Mouse (Mus musculus): ENCODE data around the gene Slc26a6. TPM values are rescaled to one million over a fixed set of nuclear protein-coding genes. Genes with fewer than 3 reads are reported as not detected.

Slc26a6 gene
- polyA plus RNA-seq (2016; fragmentation: Nextera tagmentation; extraction: Ambion mirVana) = 11.2 and 12.6 TPM in 2 replicates

- peaks cover 26% of the 10 kb centered on the region for H3K4me1 ChIP-seq (replicated peaks)
- no peak for DNase-seq (ENCODE audit: low spot score)
- H3K36me3 ChIP-seq = peaks cover 44% of the 10 kb centered on the region
- WGBS = 88% methylated on average over 3 of the region's 3 CpGs
- H3K9me3 ChIP-seq = no peaks in the 10 kb centered on the region
- H3K27me3 ChIP-seq (ENCODE audit: insufficient read depth, poor library complexity, severe bottlenecking) = 0 out of 2 replicates have a peak, but pooled peaks cover 7% of the 10 kb centered on the region
- H3K4me3 ChIP-seq = peak within 1 kb of the TSS; percentile 80
- H3K27ac ChIP-seq = peak within 1 kb of the TSS; percentile 89
Measured at GRCm38 (mm10) chr9:108852976-108853375, at the start of gene Slc26a6. Slc26a6 (plus strand) TSS chr9:108853283.

DNA sequence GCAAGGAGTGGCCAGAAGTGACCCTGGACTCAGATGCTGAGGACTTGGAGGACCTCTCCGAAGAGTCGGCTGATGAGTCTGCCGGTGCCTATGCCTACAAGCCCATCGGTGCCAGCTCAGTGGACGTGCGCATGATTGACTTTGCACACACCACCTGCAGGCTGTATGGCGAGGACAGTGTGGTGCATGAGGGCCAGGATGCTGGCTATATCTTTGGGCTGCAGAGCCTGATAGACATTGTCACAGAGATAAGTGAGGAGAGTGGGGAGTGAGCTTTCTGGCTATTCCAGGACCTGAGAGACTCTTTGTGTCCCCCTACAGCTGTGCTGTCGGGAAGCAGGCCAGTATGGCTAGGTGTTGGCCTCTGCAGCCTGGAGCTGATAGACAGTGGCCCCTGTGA, 47.3 kb upstream of the Slc26a6 start:
- Histone ChIP-seq H3K9me3 (no peaks in the 10 kb centered on the region), H3K36me3 (peaks cover 71% of the 10 kb centered on the region), H3K4me1 (replicated peaks) (peaks cover 16% of the 10 kb centered on the region), H3K4me3 (no peak overlapping the region), H3K27me3 (ENCODE audit: insufficient read depth, poor library complexity, severe bottlenecking) (no peaks in the 10 kb centered on the region), H3K27ac (no peak overlapping the region)
- 89% methylated on average over 8 of the region's 8 CpGs for WGBS
- no peak for DNase-seq (ENCODE audit: low spot score)

DNA sequence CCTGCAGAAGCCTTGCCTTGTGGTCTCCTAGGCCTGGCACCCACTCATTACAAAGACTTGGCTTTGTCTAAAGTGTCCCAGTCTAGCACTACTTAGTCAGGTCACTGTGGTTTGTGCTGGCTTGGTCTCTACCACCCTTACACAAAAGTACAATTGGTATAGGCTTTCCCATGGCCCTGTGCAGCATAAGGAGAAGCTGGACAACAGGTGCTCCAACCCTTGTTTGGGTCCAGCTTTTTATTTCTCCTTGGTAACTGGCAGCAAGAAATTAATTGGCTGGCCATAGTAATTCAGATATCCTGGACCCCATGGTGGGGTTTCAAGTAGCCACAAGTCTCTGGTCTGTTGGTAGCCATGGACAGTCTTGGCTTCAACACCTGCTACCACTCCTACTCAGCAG, 46.7 kb upstream of the Slc26a6 start:
- Histone ChIP-seq H3K27ac (no peak overlapping the region), H3K4me3 (no peak overlapping the region), H3K4me1 (replicated peaks) (peaks cover 16% of the 10 kb centered on the region), H3K27me3 (ENCODE audit: insufficient read depth, poor library complexity, severe bottlenecking) (no peaks in the 10 kb centered on the region), H3K36me3 (peaks cover 70% of the 10 kb centered on the region), H3K9me3 (no peaks in the 10 kb centered on the region)
- DNase-seq (ENCODE audit: low spot score) = no peak

- Histone ChIP-seq H3K9me3 (no peaks in the 10 kb centered on the region), H3K4me3 (no peak overlapping the region), H3K4me1 (replicated peaks) (peaks cover 16% of the 10 kb centered on the region), H3K27ac (no peak overlapping the region), H3K27me3 (ENCODE audit: insufficient read depth, poor library complexity, severe bottlenecking) (no peaks in the 10 kb centered on the region), H3K36me3 (peaks cover 70% of the 10 kb centered on the region)
- WGBS = 100% methylated on average over 1 of the region's 1 CpGs
- DNase-seq (ENCODE audit: low spot score) = no peak
Measured at GRCm38 (mm10) chr9:108806831-108807230, 46.3 kb upstream of the Slc26a6 start.

DNA sequence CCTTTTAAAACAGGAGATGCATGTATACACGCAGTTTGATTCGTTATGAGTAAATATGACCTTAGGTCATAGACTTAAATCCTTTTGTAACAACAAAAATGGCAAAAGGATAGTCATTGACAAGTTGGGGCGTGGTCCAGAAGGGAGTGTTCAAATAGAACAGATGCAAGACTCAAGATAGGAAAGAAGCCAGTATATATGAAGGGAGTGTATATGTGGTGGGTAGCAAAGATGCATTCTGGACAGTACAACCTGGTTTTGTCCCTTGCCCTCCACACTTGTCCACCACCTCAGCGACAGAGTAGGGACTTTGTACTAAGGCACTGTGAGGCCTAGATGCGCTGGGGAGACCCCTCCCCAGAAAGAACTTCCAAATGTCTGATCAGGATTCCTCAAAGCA, 45.4 kb upstream of the Slc26a6 start:
- H3K4me3 ChIP-seq = peak overlapping the region; percentile 83; the same call in 1 of the 2 replicates
- H3K27me3 ChIP-seq (ENCODE audit: insufficient read depth, poor library complexity, severe bottlenecking) = no peaks in the 10 kb centered on the region
- DNase-seq (ENCODE audit: low spot score) = no peak
- H3K27ac ChIP-seq = 0 out of 2 replicates have a peak overlapping the region, but pooled peaks have one; percentile 89
- peaks cover 70% of the 10 kb centered on the region for H3K36me3 ChIP-seq
- H3K9me3 ChIP-seq = no peaks in the 10 kb centered on the region
- H3K4me1 ChIP-seq (replicated peaks) = peaks cover 16% of the 10 kb centered on the region
- WGBS = 78% methylated on average over 5 of the region's 5 CpGs

DNA sequence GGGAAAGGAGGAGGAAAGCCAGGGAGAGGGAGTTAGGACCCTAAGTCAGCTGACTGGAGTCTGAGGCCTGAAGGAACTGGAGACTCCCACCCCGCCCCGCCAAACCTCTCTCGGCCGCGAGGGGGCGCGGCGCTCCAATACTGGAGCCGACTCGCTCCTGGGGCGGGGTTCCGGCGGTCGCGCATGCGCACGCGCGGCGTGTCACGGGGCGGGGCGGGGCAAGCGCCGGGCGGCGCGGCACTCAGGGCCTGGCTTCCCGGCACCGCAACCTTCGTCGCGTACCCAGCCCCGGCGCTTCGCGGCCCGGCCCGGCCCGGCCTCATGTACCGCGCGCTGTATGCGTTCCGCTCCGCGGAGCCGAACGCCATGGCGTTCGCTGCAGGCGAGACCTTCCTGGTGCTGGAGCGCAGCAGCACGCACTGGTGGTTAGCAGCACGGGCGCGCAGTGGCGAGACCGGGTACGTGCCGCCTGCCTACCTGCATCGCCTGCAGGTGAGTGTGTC, 44.9 kb upstream of the Slc26a6 start, which contains the start of gene Nckipsd:
Gene Nckipsd (plus strand): TSS at position 206 of the 503 bp plus-strand sequence.
- Histone ChIP-seq H3K27ac (peak within 1 kb of the TSS; percentile 89), H3K4me1 (replicated peaks) (peaks cover 16% of the 10 kb centered on the region), H3K27me3 (ENCODE audit: insufficient read depth, poor library complexity, severe bottlenecking) (no peaks in the 10 kb centered on the region), H3K4me3 (peak within 1 kb of the TSS; percentile 83), H3K9me3 (no peaks in the 10 kb centered on the region), H3K36me3 (peaks cover 70% of the 10 kb centered on the region)
- DNase-seq (ENCODE audit: low spot score) = peak; percentile 95
- WGBS = under 1% methylated on average over 62 of the region's 62 CpGs

DNA sequence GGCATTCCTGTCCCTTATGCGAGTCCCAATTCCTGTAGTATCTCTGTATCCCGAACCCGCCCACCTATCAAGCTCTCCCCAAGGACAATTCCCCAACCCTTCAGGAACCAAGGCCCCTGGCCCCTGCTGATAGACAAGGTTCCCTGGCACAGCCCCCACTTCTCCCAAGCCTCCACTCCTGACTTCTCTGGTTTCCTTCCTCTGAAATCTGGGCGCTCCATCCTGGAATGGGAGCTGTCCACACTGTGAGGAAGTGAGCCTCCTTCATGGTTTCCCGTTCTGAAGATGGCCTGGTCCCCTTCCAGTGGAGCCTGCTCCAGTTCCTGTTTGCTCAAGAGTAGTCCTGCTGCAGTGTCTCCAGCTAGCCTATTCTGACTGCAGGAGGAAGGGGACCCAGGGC, 43.9 kb upstream of the Slc26a6 start:
- WGBS = 62% methylated on average over 5 of the region's 5 CpGs
- no peaks in the 10 kb centered on the region for H3K9me3 ChIP-seq
- DNase-seq (ENCODE audit: low spot score) = no peak
- no peaks in the 10 kb centered on the region for H3K27me3 ChIP-seq (ENCODE audit: insufficient read depth, poor library complexity, severe bottlenecking)
- peaks cover 16% of the 10 kb centered on the region for H3K4me1 ChIP-seq (replicated peaks)
- peaks cover 70% of the 10 kb centered on the region for H3K36me3 ChIP-seq
- H3K4me3 ChIP-seq = peak overlapping the region; percentile 83
- H3K27ac ChIP-seq = no peak overlapping the region

DNA sequence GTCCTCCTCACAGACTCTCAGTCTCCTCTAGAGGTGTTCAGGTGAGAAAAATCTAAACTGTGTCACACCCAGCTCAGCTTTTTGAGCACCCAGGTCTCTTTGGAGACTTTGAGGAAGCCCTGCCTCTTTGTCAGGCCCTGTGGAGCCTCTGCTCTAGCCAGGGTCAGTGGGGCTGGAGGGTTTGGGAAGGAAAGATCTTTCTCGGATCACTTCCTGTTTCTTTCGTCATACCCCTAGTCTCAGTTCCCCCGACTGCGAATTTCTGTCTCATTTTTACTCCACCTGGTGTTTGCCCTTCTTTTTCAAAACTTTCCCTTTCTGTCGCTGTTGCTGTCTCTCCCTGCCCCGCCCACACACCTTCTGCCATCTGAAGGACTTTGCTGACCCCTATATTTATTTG, 43.4 kb upstream of the Slc26a6 start:
- H3K27ac ChIP-seq = no peak overlapping the region
- H3K36me3 ChIP-seq = peaks cover 70% of the 10 kb centered on the region
- H3K4me3 ChIP-seq = peak overlapping the region; percentile 83; the same call in 1 of the 2 replicates
- H3K4me1 ChIP-seq (replicated peaks) = peaks cover 16% of the 10 kb centered on the region
- H3K27me3 ChIP-seq (ENCODE audit: insufficient read depth, poor library complexity, severe bottlenecking) = no peaks in the 10 kb centered on the region
- WGBS = 89% methylated on average over 6 of the region's 6 CpGs
- DNase-seq (ENCODE audit: low spot score) = no peak
- H3K9me3 ChIP-seq = no peaks in the 10 kb centered on the region

DNA sequence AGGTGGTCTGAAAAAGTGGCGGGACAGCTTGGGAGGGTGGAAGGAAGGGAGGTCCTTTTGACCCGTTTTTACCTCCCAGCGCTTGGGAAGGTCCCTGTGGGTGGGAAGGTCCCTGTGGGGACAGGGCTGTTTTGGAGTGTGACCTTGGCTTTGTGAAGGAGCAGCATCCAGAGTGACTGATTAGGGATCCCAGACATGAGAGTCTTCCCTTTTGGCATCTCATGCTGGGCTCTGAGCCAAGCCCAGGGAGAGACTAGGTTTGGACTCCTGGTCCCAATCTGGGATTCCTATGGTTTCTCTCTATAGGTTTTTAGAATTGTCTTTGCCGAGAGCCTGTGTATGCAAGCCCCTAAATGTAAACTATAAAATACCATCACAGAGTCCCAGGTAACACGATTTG, 42.6 kb upstream of the Slc26a6 start:
- DNase-seq (ENCODE audit: low spot score) = no peak
- H3K4me3 ChIP-seq = no peak overlapping the region
- no peaks in the 10 kb centered on the region for H3K9me3 ChIP-seq
- H3K4me1 ChIP-seq (replicated peaks) = peaks cover 16% of the 10 kb centered on the region
- no peak overlapping the region for H3K27ac ChIP-seq
- peaks cover 70% of the 10 kb centered on the region for H3K36me3 ChIP-seq
- no peaks in the 10 kb centered on the region for H3K27me3 ChIP-seq (ENCODE audit: insufficient read depth, poor library complexity, severe bottlenecking)
- WGBS = 78% methylated on average over 5 of the region's 5 CpGs

GRCm38 (mm10) chr9:108815557-108815956, 37.5 kb upstream of the Slc26a6 start:
- no peak for DNase-seq (ENCODE audit: low spot score)
- Histone ChIP-seq H3K36me3 (peaks cover 81% of the 10 kb centered on the region), H3K27ac (no peak overlapping the region), H3K27me3 (ENCODE audit: insufficient read depth, poor library complexity, severe bottlenecking) (no peaks in the 10 kb centered on the region), H3K4me3 (no peak overlapping the region), H3K9me3 (no peaks in the 10 kb centered on the region), H3K4me1 (replicated peaks) (no peaks in the 10 kb centered on the region)
- 95% methylated on average over 7 of the region's 7 CpGs for WGBS

DNA sequence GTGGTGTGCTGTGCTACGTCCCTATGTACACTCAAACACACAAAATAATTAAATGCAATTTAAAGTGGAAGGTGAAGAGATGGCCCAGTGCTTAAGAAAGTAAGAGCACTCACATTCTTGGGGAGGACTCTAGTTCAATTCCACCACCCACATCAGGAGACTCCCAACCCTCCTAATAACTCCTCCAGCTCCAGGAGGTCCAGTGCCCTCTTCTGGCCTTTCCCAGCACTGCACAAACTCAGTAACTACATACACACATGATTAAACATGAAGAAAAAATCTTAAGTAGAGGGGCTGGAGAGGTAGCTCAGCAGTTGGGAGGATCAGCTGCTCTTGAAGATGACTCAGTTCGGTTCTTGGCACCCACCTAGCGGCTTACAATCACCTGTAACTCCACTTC, 33.6 kb upstream of the Slc26a6 start:
- peaks cover 44% of the 10 kb centered on the region for H3K36me3 ChIP-seq
- H3K4me3 ChIP-seq = no peak overlapping the region
- DNase-seq (ENCODE audit: low spot score) = peak; percentile 56
- H3K27me3 ChIP-seq (ENCODE audit: insufficient read depth, poor library complexity, severe bottlenecking) = peaks cover 18% of the 10 kb centered on the region
- WGBS = 67% methylated on average over 3 of the region's 3 CpGs
- H3K4me1 ChIP-seq (replicated peaks) = peaks cover 9% of the 10 kb centered on the region
- H3K27ac ChIP-seq = no peak overlapping the region
- H3K9me3 ChIP-seq = no peaks in the 10 kb centered on the region

DNA sequence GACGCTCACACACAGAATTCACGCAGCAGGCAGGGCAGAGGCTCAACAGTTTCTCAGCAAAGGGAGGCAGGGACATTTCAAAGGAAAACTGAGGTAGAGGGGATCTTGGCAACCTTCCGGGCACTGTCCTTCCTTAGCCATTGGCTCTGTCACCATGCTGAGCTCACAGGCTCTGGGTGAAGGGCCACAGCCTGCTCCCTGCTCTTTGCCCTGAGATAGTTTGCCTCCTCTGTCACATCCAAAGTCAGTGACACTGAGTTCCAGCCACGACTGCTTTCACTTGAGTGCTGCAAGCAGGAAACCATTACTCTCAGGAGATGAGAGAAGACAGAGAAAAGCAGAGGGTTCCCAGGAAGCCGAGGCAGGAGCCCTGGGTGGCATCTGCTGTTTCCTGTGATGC, 33.0 kb upstream of the Slc26a6 start:
- Histone ChIP-seq H3K27ac (no peak overlapping the region), H3K36me3 (peaks cover 38% of the 10 kb centered on the region), H3K9me3 (no peaks in the 10 kb centered on the region), H3K4me1 (replicated peaks) (peaks cover 15% of the 10 kb centered on the region), H3K4me3 (no peak overlapping the region), H3K27me3 (ENCODE audit: insufficient read depth, poor library complexity, severe bottlenecking) (peaks cover 24% of the 10 kb centered on the region)
- WGBS = 70% methylated on average over 5 of the region's 5 CpGs
- no peak for DNase-seq (ENCODE audit: low spot score)

- peaks cover 17% of the 10 kb centered on the region for H3K36me3 ChIP-seq
- H3K4me1 ChIP-seq (replicated peaks) = peaks cover 46% of the 10 kb centered on the region
- peak overlapping the region; percentile 88 for H3K27ac ChIP-seq
- peak; percentile 29 for DNase-seq (ENCODE audit: low spot score)
- H3K4me3 ChIP-seq = peak overlapping the region; percentile 75
- 4% methylated on average over 25 of the region's 25 CpGs for WGBS
- H3K9me3 ChIP-seq = no peaks in the 10 kb centered on the region
- peaks cover 64% of the 10 kb centered on the region for H3K27me3 ChIP-seq (ENCODE audit: insufficient read depth, poor library complexity, severe bottlenecking)
Measured at GRCm38 (mm10) chr9:108824144-108824685, 28.9 kb upstream of the Slc26a6 start.

All from hindbrain, embryonic 10.5 days (tissue).